Mouse (Mus musculus): ENCODE data around the gene Rnf40.
"Not testable (repeated sequence)": the region's sequence is repeated elsewhere in the genome, so short reads cannot be mapped to it uniquely, and the experiment has no call there.

The Rnf40 gene

GRCm38 (mm10) chr7:127604256-127604655 lies 15.7 kb downstream of the Rnf40 start:
- no peak for DNase-seq

- DNase-seq: peak in 1 of 2 experiments; percentile 1
These were observed 18.6 kb downstream of the Rnf40 start for GRCm38 (mm10) chr7:127607150-127607549.

GRCm38 (mm10) chr7:127611011-127611410 lies 22.4 kb downstream of the Rnf40 start:
- peak in 1 of 2 experiments; percentile 1 for DNase-seq

- peak in 1 of 2 experiments; percentile 2 for DNase-seq
These were observed 23.0 kb downstream of the Rnf40 start for GRCm38 (mm10) chr7:127611561-127611960.

- DNase-seq: peak in 1 of 2 experiments; percentile 3
These were observed 24.9 kb downstream of the Rnf40 start for GRCm38 (mm10) chr7:127613501-127613900.

GRCm38 (mm10) chr7:127614091-127614490 lies 25.5 kb downstream of the Rnf40 start:
- DNase-seq: peak in 1 of 2 experiments; percentile 16

- peak; percentile 53 to 57 for DNase-seq
These were observed 25.9 kb downstream of the Rnf40 start for GRCm38 (mm10) chr7:127614511-127614890.

GRCm38 (mm10) chr7:127614891-127615843 lies 26.6 kb downstream of the Rnf40 start, which contains the start of gene Zfp629:
Gene Zfp629, minus strand, starts transcription at chr7:127615797.
- DNase-seq: peak; percentile 92 to 95

GRCm38 (mm10) chr7:127616336-127616735 lies 27.8 kb downstream of the Rnf40 start:
- peak in 1 of 2 experiments; percentile 14 for DNase-seq

- DNase-seq: no peak
These were observed 28.3 kb downstream of the Rnf40 start for GRCm38 (mm10) chr7:127616881-127617280.

- DNase-seq: no peak
These were observed 29.4 kb downstream of the Rnf40 start for GRCm38 (mm10) chr7:127617962-127618361.

GRCm38 (mm10) chr7:127618402-127618801 lies 29.8 kb downstream of the Rnf40 start:
- DNase-seq: not testable (repeated sequence)

- no peak for DNase-seq
These were observed 37.5 kb downstream of the Rnf40 start for GRCm38 (mm10) chr7:127626039-127626438.

GRCm38 (mm10) chr7:127626471-127626870 lies 37.9 kb downstream of the Rnf40 start:
- DNase-seq: no peak

- no peak for DNase-seq
These were observed 40.1 kb downstream of the Rnf40 start for GRCm38 (mm10) chr7:127628646-127629045.

GRCm38 (mm10) chr7:127631416-127631815 lies 42.8 kb downstream of the Rnf40 start:
- DNase-seq: no peak

GRCm38 (mm10) chr7:127636963-127637362 lies 48.4 kb downstream of the Rnf40 start:
- peak; percentile 87 to 89 for DNase-seq

GRCm38 (mm10) chr7:127641260-127641659 lies 52.7 kb downstream of the Rnf40 start:
- no peak for DNase-seq

GRCm38 (mm10) chr7:127642254-127642653 lies 53.7 kb downstream of the Rnf40 start:
- no peak for DNase-seq

GRCm38 (mm10) chr7:127646363-127646762 lies 57.8 kb downstream of the Rnf40 start:
- no peak for DNase-seq

- DNase-seq: not testable (repeated sequence)
These were observed 59.0 kb downstream of the Rnf40 start for GRCm38 (mm10) chr7:127647576-127647975.

- no peak for DNase-seq
These were observed 60.1 kb downstream of the Rnf40 start for GRCm38 (mm10) chr7:127648516-127649201.

- DNase-seq: no peak
These were observed 60.6 kb downstream of the Rnf40 start for GRCm38 (mm10) chr7:127649206-127649605.

GRCm38 (mm10) chr7:127651624-127652023 lies 63.1 kb downstream of the Rnf40 start:
- DNase-seq: no peak
